Mouse (Mus musculus): Measurements from ENCODE around the gene Zglp1.

Zglp1 gene

DNA sequence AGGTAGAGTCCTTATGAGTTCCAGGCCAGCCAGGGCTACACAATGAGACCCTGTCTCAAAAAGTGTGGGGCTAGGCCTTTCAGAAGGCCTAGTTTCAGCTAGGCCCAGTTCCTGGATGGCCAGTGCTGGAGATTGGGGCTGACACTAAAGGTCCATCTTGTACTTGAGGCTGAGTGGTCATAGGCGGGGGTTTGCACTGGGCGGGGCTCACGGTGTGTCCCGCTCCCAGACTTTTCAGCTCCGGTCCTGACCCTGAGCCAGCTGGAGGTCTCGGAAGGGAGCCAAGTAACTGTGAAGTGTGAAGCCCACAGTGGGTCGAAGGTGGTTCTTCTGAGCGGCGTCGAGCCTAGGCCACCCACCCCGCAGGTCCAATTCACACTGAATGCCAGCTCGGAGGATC lies 40.0 kb downstream of the Zglp1 start:
- DNase-seq (ENCODE audit: low spot score in 2 of 2) = no peak

DNA sequence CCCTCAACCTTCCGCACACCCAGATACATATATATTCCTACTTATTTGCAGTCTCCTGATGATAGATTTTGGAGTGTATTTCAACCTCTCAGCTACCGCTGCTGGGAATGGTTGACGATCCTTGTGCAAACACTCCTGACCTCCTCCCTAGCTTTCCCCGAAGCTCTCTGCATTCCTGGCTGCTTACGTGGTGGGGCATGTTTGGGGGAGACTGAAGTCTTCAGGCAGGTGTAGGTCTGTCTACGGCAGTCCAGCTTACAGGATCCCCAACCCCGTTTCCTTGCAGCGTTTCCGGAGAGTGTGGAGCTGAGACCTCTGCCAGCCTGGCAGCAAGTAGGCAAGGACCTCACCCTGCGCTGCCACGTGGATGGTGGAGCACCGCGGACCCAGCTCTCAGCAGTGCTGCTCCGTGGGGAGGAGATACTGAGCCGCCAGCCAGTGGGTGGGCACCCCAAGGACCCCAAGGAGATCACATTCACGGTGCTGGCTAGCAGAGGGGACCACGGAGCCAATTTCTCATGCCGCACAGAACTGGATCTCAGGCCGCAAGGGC lies 41.6 kb downstream of the Zglp1 start:
- DNase-seq (ENCODE audit: low spot score in 2 of 2) = no peak

DNA sequence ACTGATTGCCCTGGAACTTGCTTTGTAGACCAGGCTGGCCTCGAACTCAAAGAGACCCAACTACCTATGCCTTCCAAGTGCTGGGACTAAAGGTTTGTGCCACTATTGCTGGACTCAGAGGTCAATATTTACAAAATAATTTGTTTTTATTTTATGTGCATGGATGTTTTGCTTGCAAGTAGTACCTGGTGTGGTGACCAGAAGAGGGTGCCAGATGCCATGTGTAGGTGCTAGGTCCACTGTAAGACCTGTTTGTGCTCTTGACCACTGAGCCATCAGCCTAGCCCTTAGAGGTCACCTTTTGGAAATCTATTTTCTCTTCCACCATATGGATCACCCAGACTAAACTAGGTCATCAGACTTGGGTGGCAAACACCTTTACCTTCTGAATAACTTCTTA lies 44.2 kb downstream of the Zglp1 start:
- DNase-seq (ENCODE audit: low spot score in 2 of 2) = no peak

DNA sequence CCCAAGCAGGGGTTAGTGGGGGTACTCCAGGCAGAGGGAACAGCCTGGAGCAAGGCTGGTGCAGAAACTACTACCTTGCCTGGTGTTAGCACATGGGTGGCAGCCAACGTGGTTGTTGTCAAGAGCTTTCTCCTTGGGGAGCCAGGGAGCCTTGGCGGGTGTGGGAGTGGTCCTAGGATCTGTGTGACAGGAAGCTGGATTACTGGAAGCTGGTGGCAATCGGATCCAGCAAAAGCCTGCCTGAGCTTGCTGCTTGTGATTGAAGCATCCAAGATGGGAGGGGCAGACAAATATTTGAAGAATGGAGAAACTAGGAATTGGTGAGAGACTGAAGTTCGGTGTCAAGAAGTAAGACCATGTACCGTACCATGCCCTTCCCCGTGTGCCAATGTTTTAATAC lies 44.6 kb downstream of the Zglp1 start:
- DNase-seq (ENCODE audit: low spot score in 2 of 2) = no peak

DNA sequence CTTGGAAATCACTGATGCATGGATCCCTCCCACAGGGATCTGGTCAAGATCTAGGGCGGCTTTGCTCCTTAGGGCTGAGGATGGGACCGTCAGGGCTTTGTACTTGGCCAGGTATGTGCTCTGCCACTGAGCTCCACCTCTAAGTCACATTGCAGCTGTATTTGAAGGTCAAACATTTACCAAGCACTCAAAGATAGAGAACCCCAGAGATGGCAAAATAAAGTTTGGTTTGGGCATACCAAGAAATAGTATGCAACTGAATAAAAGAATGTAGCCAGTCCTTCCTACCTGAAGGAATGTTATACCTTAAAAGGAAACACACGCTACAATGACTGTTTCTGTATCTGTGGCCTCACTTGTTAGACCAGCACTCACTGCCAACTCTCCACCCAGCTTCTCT lies 45.5 kb downstream of the Zglp1 start:
- no peak for DNase-seq (ENCODE audit: low spot score in 2 of 2)

DNA sequence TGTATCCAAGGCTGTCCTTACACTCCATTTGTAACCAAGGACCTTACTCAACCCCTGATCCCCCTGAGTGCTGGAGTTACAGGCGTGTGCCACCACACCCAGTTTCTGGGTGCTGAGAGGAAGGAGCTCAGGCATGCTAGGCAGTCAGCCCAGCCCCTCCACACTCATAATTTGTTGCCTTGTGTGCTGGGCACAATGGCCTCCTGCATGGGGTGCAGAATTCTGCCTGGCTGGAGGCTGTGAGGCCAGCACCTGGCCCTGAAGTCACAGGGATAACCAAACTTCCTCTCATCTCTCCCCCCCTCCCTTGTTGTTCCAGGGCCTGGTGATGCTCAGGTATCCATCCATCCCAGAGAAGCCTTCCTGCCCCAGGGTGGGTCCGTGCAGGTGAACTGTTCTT lies 48.3 kb downstream of the Zglp1 start:
- no peak for DNase-seq (ENCODE audit: low spot score in 2 of 2)

DNA sequence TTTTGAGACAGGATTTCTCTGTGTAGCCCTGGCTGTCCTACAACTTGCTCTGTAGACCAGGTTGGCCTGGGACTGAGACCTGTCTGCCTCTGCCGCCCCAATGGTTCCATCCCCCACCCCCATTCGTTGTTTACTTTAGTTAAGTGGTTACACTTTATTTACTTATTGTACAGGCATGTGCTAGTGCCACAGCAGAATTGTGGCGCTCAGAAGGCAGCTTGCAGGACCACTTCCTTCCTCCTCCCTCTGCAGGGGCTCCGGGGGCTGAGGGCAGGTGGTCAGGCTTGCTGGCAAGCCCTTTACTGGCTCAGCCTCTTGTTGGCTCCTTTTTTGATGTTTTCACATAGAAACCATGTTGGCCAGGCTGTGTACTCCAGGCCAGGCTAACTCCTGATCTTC lies 49.7 kb downstream of the Zglp1 start:
- DNase-seq (ENCODE audit: low spot score in 2 of 2) = no peak

DNA sequence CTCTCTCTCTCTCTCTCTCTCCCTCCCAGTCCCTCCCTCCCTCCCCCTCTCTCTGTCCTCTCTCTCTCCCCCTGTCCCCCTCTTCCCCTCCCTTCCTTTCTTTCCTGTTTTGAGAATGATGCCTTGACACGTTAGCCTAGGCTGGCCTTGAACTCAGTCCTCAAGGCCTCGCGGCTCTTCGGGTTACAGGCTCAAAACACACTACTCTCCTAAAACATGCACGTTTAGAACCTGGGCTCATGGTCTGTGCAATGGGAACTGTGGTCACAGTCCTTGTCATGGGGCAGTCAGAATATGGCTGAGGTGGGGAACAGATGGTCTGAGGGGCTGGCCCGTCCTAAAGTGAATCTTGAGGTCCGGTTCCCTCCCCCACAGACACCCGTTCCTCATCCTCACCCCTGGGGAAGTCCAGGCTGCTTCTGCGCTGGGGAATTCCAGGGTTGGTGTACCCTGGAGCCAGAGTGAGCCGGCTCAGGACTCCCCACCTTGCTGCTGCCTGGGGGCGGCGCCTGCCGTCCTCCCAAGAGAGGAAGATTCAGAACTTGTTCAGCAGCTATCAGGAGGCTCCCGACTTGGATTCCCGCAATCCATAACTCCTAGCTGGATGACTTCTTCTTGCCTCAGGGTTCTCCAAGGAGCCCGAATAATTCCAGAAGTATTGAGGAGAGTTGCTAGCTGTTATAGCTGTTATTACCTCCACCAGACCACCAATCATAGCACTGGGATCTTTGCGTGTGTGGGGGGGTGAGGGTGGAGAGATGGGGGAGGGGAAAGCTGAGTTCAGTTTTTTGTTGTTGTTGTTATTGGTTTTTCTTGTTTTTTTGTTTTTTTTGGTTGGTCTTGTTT lies 50.3 kb downstream of the Zglp1 start:
- DNase-seq (ENCODE audit: low spot score in 2 of 2) = peak; percentile 69 to 76

DNA sequence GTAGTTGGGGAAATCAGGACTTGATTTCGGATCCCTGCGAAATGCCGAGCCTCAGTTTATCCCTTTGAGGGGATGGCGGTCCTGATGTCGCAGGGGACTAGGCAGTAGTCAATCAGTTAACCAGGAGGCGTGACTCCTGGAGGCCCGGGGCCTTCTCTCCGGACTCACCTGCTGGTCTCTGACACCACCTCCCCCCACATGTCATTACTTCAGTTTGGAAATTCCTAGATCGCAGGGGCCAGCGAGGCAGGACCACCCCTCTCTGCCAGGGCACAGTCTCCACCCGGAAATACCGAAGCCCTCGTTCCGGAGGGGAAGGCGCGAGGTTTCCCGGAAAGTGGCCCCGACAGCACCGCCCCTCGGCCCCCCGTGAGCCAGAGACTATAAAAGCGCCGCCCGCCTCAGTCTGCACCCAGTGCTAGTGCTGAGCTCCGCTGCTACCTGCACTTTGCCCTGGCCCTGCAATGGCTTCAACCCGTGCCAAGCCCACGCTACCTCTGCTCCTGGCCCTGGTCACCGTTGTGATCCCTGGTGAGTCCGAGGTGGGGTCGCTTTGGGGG lies 51.2 kb downstream of the Zglp1 start, which contains the start of gene Icam1:
Icam1 (plus strand) TSS at position 415 of the 560 bp plus-strand sequence.
- DNase-seq (ENCODE audit: low spot score in 2 of 2) = peak; percentile 84 to 89

DNA sequence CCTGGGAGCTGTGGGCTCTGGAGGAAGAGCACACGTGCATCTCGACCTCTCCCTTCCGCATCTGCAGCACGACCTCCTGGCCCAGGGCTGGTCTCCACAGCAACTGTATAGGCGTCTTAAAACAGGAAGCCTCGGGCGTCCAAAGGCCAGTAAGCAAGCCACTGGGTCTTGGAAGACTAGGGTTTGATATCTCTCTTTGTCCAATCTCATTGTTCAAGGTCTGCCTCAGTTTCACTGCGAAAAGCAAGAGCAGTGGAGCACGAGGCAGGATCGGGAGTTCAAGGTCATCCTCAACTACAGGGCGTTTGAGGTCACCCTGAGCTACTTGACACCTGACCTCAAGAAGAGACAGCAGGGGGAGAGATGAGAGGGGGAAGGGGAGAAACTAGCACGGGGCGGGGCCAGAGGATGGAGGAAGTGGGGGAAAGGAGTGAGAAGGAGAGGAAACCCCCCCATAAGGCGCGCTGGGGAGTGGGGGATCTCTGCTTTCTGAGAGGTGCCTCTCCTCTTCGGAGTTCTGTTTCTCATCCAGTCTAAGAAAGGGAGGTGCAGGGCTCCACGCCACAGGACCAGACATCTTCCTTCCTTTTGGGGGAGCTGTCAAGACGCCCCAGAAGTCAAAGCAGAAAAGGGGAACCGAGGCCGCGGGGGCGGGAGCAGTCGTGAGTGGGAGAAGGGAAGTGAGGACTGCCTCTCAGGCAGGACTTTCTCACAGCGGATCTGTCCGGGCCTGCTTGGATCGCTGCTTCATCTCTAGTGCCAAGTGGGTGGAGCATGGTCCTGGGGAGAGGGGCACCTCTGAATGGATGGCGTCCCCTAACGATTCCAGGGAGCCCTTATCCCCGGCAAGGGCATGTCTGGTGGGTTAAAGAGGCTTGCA lies 52.0 kb downstream of the Zglp1 start:
- DNase-seq (ENCODE audit: low spot score in 2 of 2) = peak; percentile 64 to 79

Measured in natural killer cell, adult 2 months (primary cell).